Mouse (Mus musculus): ENCODE data around the gene Vrk3.

DNA sequence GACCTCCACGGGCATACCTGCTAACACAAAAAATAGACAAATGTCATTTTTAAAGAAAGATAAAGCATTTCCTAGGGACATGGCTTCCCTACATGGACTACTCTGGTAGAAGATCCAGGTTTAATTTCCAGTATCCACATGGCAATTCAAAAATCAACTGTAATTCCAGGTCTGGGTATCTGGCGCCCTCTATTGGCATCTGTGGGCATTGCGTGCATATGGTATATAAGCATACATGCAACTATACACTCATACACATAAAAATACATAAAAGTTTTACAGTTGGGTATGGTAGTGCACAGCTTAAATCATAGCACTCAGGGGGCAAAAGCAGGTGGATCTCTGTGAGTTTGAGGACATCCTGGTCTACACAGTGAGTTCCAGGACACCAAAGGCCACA is 43.9 kb upstream of the Vrk3 start:
- TF ChIP-seq CTCF (IDR thresholded peaks at IDR 0.05; ENCODE audit: control insufficient read depth, insufficient read depth, low read length) (0 out of 2 replicates have a peak, but pooled peaks have one; percentile 4), POLR2A (IDR thresholded peaks at IDR 0.05; ENCODE audit: borderline replicate concordance, control insufficient read depth, low read depth, low read length) (no peak)
